Mouse (Mus musculus) macrophage (primary cell): Measurements from ENCODE around the gene C1rb. TPM values are rescaled to one million over a fixed set of nuclear protein-coding genes. Genes with fewer than 3 reads are reported as not detected.
"Not testable (repeated sequence)": the region's sequence is repeated elsewhere in the genome, so short reads cannot be mapped to it uniquely, and the experiment has no call there.

Experiments used
- H3K27ac ChIP-seq: fragments of 350-480 bp; formaldehyde crosslinking; 2 replicates; pipeline ENCODE4 v1.9.0; 2021
- H3K36me3 ChIP-seq: fragments of 350-480 bp; formaldehyde crosslinking; 2 replicates; pipeline ENCODE4 v1.9.0; 2021; ENCODE audit errors: inconsistent target
- H3K4me3 ChIP-seq: fragments of 350-480 bp; formaldehyde crosslinking; 2 replicates; pipeline ENCODE4 v1.9.0; 2021; ENCODE audit errors: inconsistent target
- H3K79me2 ChIP-seq: fragments of 350-480 bp; formaldehyde crosslinking; 2 replicates; pipeline ENCODE4 v1.9.0; 2021; ENCODE audit errors: inconsistent target
- WGBS: methylation state at CpG from one replicate; pipeline ENCODE4 v1.1.7; 2026; ENCODE audit warnings: inconsistent platforms; ENCODE audit not compliant: missing documents; 5-methylcytosine and 5-hydroxymethylcytosine counted together
- polyA plus RNA-seq: library from polyadenylated mRNA; stranded (reverse); fragments of 250-400 nt; gene quantifications from 3 replicates; pipeline ENCODE4 v1.2.4, GENCODE M21; 2018; ENCODE audit warnings: inconsistent platforms

The C1rb gene
- polyA plus RNA-seq, 1 experiment from 2014 or later = not detected

DNA sequence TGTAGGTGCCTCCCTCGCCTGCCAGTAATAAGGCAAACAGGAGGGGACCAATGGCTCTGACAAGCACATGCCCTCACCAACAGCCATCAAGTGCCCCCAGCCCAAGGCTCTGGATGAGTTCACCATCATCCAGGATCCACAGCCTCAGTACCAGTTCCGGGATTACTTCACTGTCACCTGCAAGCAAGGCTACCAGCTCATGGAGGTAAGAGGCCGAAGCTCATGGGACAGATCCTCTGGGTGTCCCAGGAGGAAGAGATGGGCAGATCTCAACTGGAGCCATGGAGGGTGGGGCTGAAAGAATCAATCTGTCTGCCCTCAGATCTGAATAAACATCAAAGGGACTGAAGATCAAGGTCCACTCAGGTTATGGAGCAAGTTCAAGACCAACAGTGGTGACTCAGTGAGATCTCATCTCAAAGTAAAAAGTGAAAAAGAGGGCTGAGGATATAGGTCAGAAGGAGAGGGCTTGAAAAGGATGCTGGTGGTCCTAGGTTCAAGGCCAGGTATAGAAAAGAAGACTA lies 5.1 kb downstream of the C1rb start:
- H3K36me3 ChIP-seq, H3K79me2 ChIP-seq, H3K27ac ChIP-seq, H3K4me3 ChIP-seq: not testable (repeated sequence)
- 88% methylated on average over 3 of the region's 3 CpGs for WGBS

- not testable (repeated sequence) for H3K4me3 ChIP-seq, H3K27ac ChIP-seq, H3K79me2 ChIP-seq, H3K36me3 ChIP-seq
- WGBS = 95% methylated on average over 6 of the region's 7 CpGs
Observed at GRCm38 (mm10) chr6:124580155-124580554, 10.1 kb downstream of the C1rb start.

DNA sequence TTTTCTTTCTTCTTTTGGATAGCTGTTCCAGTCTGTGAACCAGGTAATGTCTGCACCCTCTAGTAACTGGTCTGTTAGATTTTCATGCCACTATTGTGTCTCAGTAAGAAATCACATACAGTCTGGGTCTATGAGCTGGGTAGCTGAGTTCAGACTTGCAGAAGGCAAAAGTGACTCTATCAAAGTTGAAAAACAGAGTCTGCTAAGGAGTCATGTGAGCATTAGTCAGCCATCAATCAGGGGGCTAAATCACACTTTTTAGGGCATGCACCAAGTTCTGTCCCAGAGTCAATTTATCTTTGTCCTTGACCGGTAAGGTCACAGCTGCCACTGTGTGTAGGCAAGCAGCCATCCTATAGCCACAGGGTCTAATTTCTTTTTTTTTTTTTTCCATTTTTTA lies 12.1 kb downstream of the C1rb start:
- no peak overlapping the region for H3K4me3 ChIP-seq
- H3K36me3 ChIP-seq = no peaks in the 10 kb centered on the region
- no peaks in the 10 kb centered on the region for H3K79me2 ChIP-seq
- H3K27ac ChIP-seq = no peak overlapping the region
- 100% methylated on average over 1 of the region's 1 CpGs for WGBS

DNA sequence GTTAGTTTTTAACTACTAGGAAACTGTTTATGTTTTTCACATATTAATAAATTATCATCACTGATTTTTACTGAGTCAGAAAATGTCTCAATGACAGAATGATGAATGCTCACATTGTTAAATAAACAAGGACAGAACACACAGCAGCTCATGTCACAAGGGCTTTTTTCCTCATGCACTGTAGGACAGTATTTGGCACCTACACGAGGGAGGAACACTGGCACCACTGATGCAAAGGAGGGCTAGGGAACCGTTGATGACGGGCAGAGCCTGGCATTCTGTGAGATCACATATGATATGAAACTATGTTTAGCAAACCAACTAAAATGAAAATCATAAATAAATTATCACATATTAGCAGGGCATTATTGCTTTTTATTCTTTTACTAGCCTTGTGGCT lies 14.8 kb downstream of the C1rb start:
- Histone ChIP-seq H3K36me3 (no peaks in the 10 kb centered on the region), H3K4me3 (no peak overlapping the region), H3K79me2 (no peaks in the 10 kb centered on the region), H3K27ac (no peak overlapping the region)
- WGBS = 84% methylated on average over 3 of the region's 3 CpGs

DNA sequence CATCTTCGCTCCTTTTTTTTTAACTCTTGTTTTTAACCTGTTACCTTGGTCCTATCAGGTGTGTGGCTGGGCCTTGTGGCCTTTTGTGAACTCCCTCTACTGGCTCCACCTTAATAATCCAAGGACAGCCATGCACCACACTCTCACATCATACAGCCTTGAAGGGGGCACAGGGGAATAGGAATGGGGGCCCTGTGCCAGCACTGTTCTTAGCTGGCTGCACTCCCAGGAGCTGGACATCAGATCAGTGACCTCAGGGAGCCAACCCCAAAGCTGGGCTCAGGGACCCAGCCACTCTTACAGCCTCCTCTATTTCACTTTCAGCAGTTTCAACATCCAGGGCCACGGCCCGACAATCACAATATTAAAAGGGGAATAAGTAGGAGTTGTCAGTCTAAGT lies 15.7 kb downstream of the C1rb start:
- Histone ChIP-seq H3K27ac (no peak overlapping the region), H3K4me3 (no peak overlapping the region), H3K79me2 (no peaks in the 10 kb centered on the region), H3K36me3 (no peaks in the 10 kb centered on the region)
- 79% methylated on average over 3 of the region's 3 CpGs for WGBS

DNA sequence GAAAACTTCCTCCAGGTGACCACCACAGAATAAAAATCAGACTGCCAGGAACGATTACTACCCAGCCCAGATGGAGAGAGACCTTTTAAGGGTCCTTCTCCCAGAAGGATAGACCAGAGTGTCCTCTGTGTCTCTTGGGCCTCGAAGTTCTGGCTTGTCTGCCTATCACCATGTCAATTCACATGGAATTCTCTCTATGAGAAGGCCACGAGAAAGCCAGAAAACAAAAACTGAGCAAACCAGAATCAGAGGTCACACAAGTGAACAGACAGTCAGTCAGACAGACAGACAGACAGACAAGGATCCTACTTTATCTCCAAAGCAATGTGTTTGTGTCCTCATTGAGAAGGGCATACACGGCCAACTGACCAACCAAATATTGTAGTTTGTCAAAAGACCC lies 16.2 kb downstream of the C1rb start:
- Histone ChIP-seq H3K4me3 (no peak overlapping the region), H3K79me2 (no peaks in the 10 kb centered on the region), H3K36me3 (no peaks in the 10 kb centered on the region), H3K27ac (no peak overlapping the region)
- WGBS = 86% methylated on average over 4 of the region's 4 CpGs

DNA sequence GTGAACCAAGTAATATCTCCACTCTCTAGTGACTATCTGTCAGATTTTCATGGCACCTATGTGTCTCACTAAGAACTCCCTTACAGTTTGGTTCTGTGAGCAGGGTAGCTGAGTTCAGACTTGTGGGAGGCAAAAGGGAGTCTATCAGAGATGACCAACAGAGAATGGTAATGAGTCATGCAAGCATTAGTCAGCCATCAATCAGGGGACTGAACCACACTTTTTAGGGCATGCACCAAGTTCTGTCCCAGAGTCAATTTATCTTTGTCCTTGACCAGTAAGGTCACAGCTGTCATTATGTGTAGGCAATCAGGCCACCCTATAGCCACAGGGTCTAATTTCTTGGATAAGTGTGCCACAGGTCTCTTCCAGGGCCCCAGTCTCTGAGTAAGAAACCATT lies 18.7 kb downstream of the C1rb start:
- H3K36me3 ChIP-seq = no peaks in the 10 kb centered on the region
- H3K4me3 ChIP-seq = no peak overlapping the region
- no peak overlapping the region for H3K27ac ChIP-seq
- no peaks in the 10 kb centered on the region for H3K79me2 ChIP-seq

DNA sequence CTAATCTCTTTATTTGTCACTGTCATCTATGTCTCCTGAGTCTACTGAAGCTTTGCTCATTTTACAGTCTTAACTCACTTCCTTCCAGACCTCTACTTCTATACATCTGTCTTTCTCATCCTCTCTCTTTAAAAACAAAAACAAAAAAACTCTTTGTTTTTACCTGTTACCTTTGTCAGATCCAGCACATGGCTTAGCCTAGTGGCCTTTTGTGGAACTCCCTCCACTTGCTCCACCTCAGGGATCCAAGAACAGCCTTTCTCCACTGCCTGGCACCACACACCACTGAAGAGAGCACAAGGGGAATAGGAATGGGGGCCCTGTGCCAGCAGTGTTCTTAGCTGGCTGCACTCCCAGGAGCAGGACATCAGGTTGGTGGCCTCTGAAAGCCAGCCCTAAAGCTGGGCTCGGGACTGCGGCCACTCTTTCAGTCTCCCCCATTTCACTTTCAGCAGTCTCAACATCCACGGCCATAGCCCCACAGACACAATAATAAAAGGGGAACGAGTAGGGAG lies 22.1 kb downstream of the C1rb start:
- WGBS = 89% methylated on average over 4 of the region's 4 CpGs
- H3K27ac ChIP-seq = no peak overlapping the region

DNA sequence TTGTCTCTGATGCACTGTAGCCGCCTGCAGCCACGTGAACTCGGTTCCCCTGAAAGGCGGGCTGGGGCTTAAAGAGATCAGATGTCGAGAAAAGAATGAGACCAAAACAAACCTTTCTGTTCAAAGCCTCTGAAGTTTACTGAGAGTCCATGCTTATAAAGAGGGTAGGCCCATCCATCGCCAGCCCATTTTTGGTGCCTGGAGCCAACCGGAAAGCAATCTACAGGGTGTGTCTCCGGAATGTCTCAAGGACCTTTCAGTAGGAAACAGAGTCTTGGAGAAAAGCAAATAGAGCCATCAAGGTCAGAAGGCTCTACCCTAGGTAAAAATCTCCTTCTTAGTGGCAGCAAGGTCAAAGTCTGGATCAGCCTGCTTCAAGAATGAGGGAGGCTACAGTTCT lies 23.0 kb downstream of the C1rb start:
- 95% methylated on average over 8 of the region's 8 CpGs for WGBS

More for the DNA sequence above, 22.1 kb downstream of the C1rb start:
- Histone ChIP-seq H3K79me2 (no peaks in the 10 kb centered on the region), H3K36me3 (no peaks in the 10 kb centered on the region), H3K4me3 (no peak overlapping the region)

GRCm38 (mm10) chr6:124602031-124602430 lies 31.9 kb downstream of the C1rb start:
- Histone ChIP-seq H3K36me3 (no peaks in the 10 kb centered on the region), H3K79me2 (no peaks in the 10 kb centered on the region), H3K4me3 (no peak overlapping the region), H3K27ac (no peak overlapping the region)
- WGBS = 96% methylated on average over 4 of the region's 4 CpGs

More for the DNA sequence above, 23.0 kb downstream of the C1rb start:
- Histone ChIP-seq H3K27ac (no peak overlapping the region), H3K4me3 (no peak overlapping the region), H3K36me3 (no peaks in the 10 kb centered on the region), H3K79me2 (no peaks in the 10 kb centered on the region)

DNA sequence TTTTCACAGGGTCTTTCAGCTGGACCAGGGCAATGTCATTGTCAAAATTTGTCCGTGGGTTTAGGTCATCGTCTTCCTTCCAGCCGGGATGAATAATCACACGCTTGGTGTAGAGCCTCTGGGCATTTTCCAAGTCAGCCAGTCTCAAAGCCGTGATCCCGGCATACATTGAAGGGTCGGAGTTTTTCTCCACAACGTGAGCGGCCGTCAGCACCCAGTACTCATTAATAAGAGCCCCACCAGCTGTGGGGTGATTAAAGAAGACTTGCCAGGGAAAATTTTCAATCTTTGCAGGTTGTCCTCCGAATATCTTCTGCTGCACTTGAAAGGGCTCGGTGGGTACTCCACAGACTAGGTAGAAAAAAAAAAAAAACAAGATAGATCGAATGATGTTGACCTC lies 55.5 kb downstream of the C1rb start:
- Histone ChIP-seq H3K79me2 (no peaks in the 10 kb centered on the region), H3K4me3 (no peak overlapping the region), H3K36me3 (no peaks in the 10 kb centered on the region), H3K27ac (no peak overlapping the region)
- 93% methylated on average over 13 of the region's 13 CpGs for WGBS

- 75% methylated on average over 1 of the region's 1 CpGs for WGBS
- H3K36me3 ChIP-seq, H3K79me2 ChIP-seq, H3K4me3 ChIP-seq, H3K27ac ChIP-seq: not testable (repeated sequence)
Observed at GRCm38 (mm10) chr6:124626184-124626583, 56.1 kb downstream of the C1rb start.

DNA sequence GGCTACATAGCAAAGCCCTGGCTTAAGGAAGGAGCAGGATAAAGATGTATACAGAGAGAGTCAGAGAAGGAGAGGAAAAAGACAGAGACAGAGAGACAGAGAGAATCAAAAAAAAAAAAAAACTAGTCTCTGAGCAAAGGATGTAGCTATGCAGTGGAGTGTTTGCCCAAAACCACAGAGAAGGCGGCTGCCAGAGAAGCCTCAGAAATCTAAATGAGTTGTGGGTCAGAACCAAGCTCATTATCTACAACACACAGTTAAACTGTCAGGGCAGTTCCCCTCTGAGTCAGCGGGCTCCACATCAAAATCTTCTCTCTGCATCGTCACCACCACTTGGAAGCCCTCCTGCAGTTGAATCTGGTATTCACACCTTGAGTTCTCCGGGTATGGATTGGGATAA lies 60.7 kb downstream of the C1rb start:
- 8% methylated on average over 1 of the region's 4 CpGs for WGBS

More for the DNA sequence above, 60.7 kb downstream of the C1rb start:
- no peak overlapping the region for H3K4me3 ChIP-seq
- H3K36me3 ChIP-seq = no peaks in the 10 kb centered on the region
- no peak overlapping the region for H3K27ac ChIP-seq
- no peaks in the 10 kb centered on the region for H3K79me2 ChIP-seq
